Mouse (Mus musculus): ENCODE data around the gene Heatr4.
"Not testable (repeated sequence)": the region's sequence is repeated elsewhere in the genome, so short reads cannot be mapped to it uniquely, and the experiment has no call there.

Gene Heatr4

GRCm38 (mm10) chr12:83938592-83938991 is 46.1 kb downstream of the Heatr4 start:
- DNase-seq (ENCODE audit: low spot score in 2 of 2): not testable (repeated sequence)

- DNase-seq (ENCODE audit: low spot score in 2 of 2): peak in 1 of 2 experiments; percentile 35
These were observed 47.1 kb downstream of the Heatr4 start for GRCm38 (mm10) chr12:83937600-83937999.

GRCm38 (mm10) chr12:83929186-83929804 is 55.4 kb downstream of the Heatr4 start:
- DNase-seq (ENCODE audit: low spot score in 2 of 2): no peak

- DNase-seq (ENCODE audit: low spot score in 2 of 2): no peak
These were observed 56.9 kb downstream of the Heatr4 start for GRCm38 (mm10) chr12:83927747-83928146.

- no peak for DNase-seq (ENCODE audit: low spot score in 2 of 2)
These were observed 58.6 kb downstream of the Heatr4 start for GRCm38 (mm10) chr12:83926061-83926460.

- no peak for DNase-seq (ENCODE audit: low spot score in 2 of 2)
These were observed 59.4 kb downstream of the Heatr4 start for GRCm38 (mm10) chr12:83925160-83925703.

- no peak for DNase-seq (ENCODE audit: low spot score in 2 of 2)
These were observed 60.3 kb downstream of the Heatr4 start for GRCm38 (mm10) chr12:83924332-83924731.

GRCm38 (mm10) chr12:83923486-83923859 is 61.2 kb downstream of the Heatr4 start:
- no peak for DNase-seq (ENCODE audit: low spot score in 2 of 2)

- no peak for DNase-seq (ENCODE audit: low spot score in 2 of 2)
These were observed 61.7 kb downstream of the Heatr4 start for GRCm38 (mm10) chr12:83922724-83923485.

- peak; percentile 99 to 100 for DNase-seq (ENCODE audit: low spot score in 2 of 2)
These were observed 62.9 kb downstream of the Heatr4 start, which contains the start of gene Numb for GRCm38 (mm10) chr12:83921535-83922381. Numb (minus strand) TSS chr12:83921934.

GRCm38 (mm10) chr12:83920721-83921441 is 63.8 kb downstream of the Heatr4 start:
- no peak for DNase-seq (ENCODE audit: low spot score in 2 of 2)

GRCm38 (mm10) chr12:83916884-83917283 is 67.8 kb downstream of the Heatr4 start:
- DNase-seq (ENCODE audit: low spot score in 2 of 2): no peak

GRCm38 (mm10) chr12:83914797-83915196 is 69.9 kb downstream of the Heatr4 start:
- DNase-seq (ENCODE audit: low spot score in 2 of 2): no peak

- DNase-seq (ENCODE audit: low spot score in 2 of 2): no peak
These were observed 70.4 kb downstream of the Heatr4 start for GRCm38 (mm10) chr12:83914202-83914740.

GRCm38 (mm10) chr12:83910451-83910850 is 74.2 kb downstream of the Heatr4 start:
- no peak for DNase-seq (ENCODE audit: low spot score in 2 of 2)
